Mouse (Mus musculus) ES-Bruce4 (cell line): ENCODE data around the gene Cisd2. TPM values are rescaled to one million over a fixed set of nuclear protein-coding genes. Genes with fewer than 3 reads are reported as not detected.

Experiments
- H3K27ac ChIP-seq: 2 replicates; pipeline ENCODE4 v1.5.1; 2012; ENCODE audit warnings: low read length, inconsistent platforms; ENCODE audit not compliant: insufficient read depth
- H3K27me3 ChIP-seq: 2 replicates; pipeline ENCODE4 v1.6.1; 2012; ENCODE audit warnings: mild to moderate bottlenecking, low read length, inconsistent platforms; ENCODE audit not compliant: control insufficient read depth, poor library complexity, insufficient read depth, severe bottlenecking
- H3K36me3 ChIP-seq: 2 replicates; pipeline ENCODE4 v1.6.1; 2012; ENCODE audit warnings: inconsistent platforms, mild to moderate bottlenecking, low read length, moderate library complexity; ENCODE audit not compliant: control insufficient read depth, poor library complexity, insufficient read depth, severe bottlenecking
- H3K4me1 ChIP-seq: one replicate; pipeline ENCODE4 v1.8.1; 2011; ENCODE audit warnings: low read length; ENCODE audit not compliant: control insufficient read depth, insufficient read depth
- H3K4me3 ChIP-seq: 2 replicates; pipeline ENCODE4 v1.5.1; 2011; ENCODE audit warnings: low read depth, mild to moderate bottlenecking, low read length
- H3K9ac ChIP-seq: 2 replicates; pipeline ENCODE4 v1.6.1; 2012; ENCODE audit warnings: low read depth, mild to moderate bottlenecking, inconsistent platforms; ENCODE audit not compliant: poor library complexity, severe bottlenecking
- H3K9me3 ChIP-seq: replicated peaks from 2 replicates; pipeline ENCODE4 v1.6.1; 2012; ENCODE audit warnings: mild to moderate bottlenecking, low read length, inconsistent platforms; ENCODE audit not compliant: control insufficient read depth, poor library complexity, insufficient read depth, severe bottlenecking
- CTCF ChIP-seq: IDR thresholded peaks from one replicate; pipeline ENCODE4 v1.8.1; 2011; ENCODE audit warnings: low read depth, low read length
- EP300 ChIP-seq: IDR thresholded peaks from 2 replicates; pipeline ENCODE4 v1.6.1; 2011; ENCODE audit warnings: low read depth, low read length; ENCODE audit not compliant: insufficient read depth
- POLR2A ChIP-seq: IDR thresholded peaks from one replicate; pipeline ENCODE4 v1.8.1; 2011; ENCODE audit warnings: low read length; ENCODE audit not compliant: insufficient read depth
- polyA plus RNA-seq: library from polyadenylated mRNA; stranded (reverse); fragments of >200 nt; gene quantifications from 2 replicates; pipeline ENCODE4 v1.2.4, GENCODE M21; 2011; ENCODE audit warnings: low read depth; ENCODE audit not compliant: missing spikeins, insufficient read depth, insufficient read length

Gene Cisd2
- polyA plus RNA-seq, 1 experiment: 24.7 TPM

DNA sequence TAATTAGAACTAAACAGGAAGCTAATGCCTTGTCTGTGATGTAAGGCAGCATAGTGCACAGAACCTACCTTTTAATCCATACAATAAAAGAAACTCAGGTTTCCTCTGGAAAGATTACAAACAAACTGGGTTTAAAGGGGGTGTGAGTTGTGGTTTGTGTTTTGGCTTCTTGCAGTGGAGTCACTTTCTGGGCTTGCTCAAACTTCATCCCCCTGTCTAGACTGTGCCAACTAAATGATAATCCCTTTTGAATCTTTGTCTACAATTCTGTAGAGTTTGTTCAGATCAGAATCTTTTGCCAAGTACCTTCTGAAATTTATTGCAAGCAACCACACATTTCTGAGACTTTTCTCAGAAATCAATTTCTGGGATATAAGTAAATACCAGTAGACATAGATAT, 21.2 kb upstream of the Cisd2 start:
- Histone ChIP-seq H3K36me3 (peaks cover 55% of the 10 kb centered on the region), H3K4me3 (no peak overlapping the region)
- no peak for TF ChIP-seq CTCF
- no peak for TF ChIP-seq POLR2A
- TF ChIP-seq EP300: no peak

GRCm38 (mm10) chr3:135440621-135441020, 16.9 kb upstream of the Cisd2 start:
- Histone ChIP-seq H3K4me3 (peak overlapping the region; percentile 77; the same call in 1 of the 2 replicates), H3K9ac (peak overlapping the region; percentile 95), H3K9me3 (no peaks in the 10 kb centered on the region), H3K4me1 (no peaks in the 10 kb centered on the region), H3K36me3 (peaks cover 47% of the 10 kb centered on the region), H3K27me3 (no peaks in the 10 kb centered on the region), H3K27ac (peak overlapping the region; percentile 59; the same call in 1 of the 2 replicates)
- TF ChIP-seq EP300 (no peak), CTCF (no peak), POLR2A (no peak)

More for the DNA sequence above, 21.2 kb upstream of the Cisd2 start:
- Histone ChIP-seq H3K4me1 (no peaks in the 10 kb centered on the region), H3K27ac (no peak overlapping the region), H3K9ac (no peak overlapping the region), H3K9me3 (no peaks in the 10 kb centered on the region), H3K27me3 (no peaks in the 10 kb centered on the region)

- Histone ChIP-seq H3K27ac (peak overlapping the region; percentile 59), H3K4me1 (no peaks in the 10 kb centered on the region), H3K4me3 (peak overlapping the region; percentile 77), H3K9me3 (no peaks in the 10 kb centered on the region), H3K9ac (peak overlapping the region; percentile 95), H3K27me3 (no peaks in the 10 kb centered on the region), H3K36me3 (peaks cover 44% of the 10 kb centered on the region)
- TF ChIP-seq POLR2A: no peak
These were observed 16.5 kb upstream of the Cisd2 start for GRCm38 (mm10) chr3:135440221-135440620.

GRCm38 (mm10) chr3:135439651-135440050, 15.9 kb upstream of the Cisd2 start:
- Histone ChIP-seq H3K4me1 (no peaks in the 10 kb centered on the region), H3K27ac (peak overlapping the region; percentile 59), H3K9ac (peak overlapping the region; percentile 95), H3K4me3 (peak overlapping the region; percentile 77), H3K36me3 (peaks cover 40% of the 10 kb centered on the region), H3K9me3 (no peaks in the 10 kb centered on the region), H3K27me3 (no peaks in the 10 kb centered on the region)
- TF ChIP-seq EP300: no peak
- no peak for TF ChIP-seq POLR2A
- TF ChIP-seq CTCF: no peak

- H3K36me3 ChIP-seq: peaks cover 35% of the 10 kb centered on the region
- no peaks in the 10 kb centered on the region for H3K9me3 ChIP-seq
- no peaks in the 10 kb centered on the region for H3K4me1 ChIP-seq
- peak overlapping the region; percentile 95 for H3K9ac ChIP-seq
- H3K27ac ChIP-seq: peak overlapping the region; percentile 73
- no peak for TF ChIP-seq EP300
- TF ChIP-seq CTCF: no peak
- TF ChIP-seq POLR2A: no peak
- H3K4me3 ChIP-seq: peak overlapping the region; percentile 77
- H3K27me3 ChIP-seq: no peaks in the 10 kb centered on the region
These were observed 15.3 kb upstream of the Cisd2 start for GRCm38 (mm10) chr3:135438913-135439531.

DNA sequence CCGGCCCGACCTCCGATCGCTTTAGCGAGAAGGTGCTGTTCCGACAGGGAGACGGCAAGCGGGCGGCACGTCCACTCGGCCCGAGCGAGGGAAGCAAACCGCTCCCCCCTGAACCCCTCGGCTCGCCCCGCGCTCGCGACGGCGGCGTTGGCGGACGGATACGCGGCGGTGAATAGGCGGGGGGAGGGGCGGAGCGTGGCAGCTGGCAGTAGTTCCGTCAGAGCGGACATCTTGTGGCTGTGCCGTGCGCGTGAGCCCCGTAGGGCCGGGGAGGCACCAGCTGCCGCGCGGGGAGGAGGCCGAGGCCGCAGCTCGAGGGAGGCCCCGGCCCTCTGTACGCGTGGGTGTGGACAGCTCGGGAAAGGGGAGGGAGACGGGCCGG, 14.8 kb upstream of the Cisd2 start:
- Histone ChIP-seq H3K9ac (peak overlapping the region; percentile 95), H3K27me3 (no peaks in the 10 kb centered on the region), H3K27ac (peak overlapping the region; percentile 73), H3K9me3 (no peaks in the 10 kb centered on the region), H3K4me1 (no peaks in the 10 kb centered on the region), H3K36me3 (peaks cover 30% of the 10 kb centered on the region), H3K4me3 (peak overlapping the region; percentile 77)
- TF ChIP-seq POLR2A (no peak), EP300 (0 out of 2 replicates have a peak, but pooled peaks have one; percentile 17)
